8 mouse cellular contexts compared by ENCODE assay signal in the genomic region with DNA sequence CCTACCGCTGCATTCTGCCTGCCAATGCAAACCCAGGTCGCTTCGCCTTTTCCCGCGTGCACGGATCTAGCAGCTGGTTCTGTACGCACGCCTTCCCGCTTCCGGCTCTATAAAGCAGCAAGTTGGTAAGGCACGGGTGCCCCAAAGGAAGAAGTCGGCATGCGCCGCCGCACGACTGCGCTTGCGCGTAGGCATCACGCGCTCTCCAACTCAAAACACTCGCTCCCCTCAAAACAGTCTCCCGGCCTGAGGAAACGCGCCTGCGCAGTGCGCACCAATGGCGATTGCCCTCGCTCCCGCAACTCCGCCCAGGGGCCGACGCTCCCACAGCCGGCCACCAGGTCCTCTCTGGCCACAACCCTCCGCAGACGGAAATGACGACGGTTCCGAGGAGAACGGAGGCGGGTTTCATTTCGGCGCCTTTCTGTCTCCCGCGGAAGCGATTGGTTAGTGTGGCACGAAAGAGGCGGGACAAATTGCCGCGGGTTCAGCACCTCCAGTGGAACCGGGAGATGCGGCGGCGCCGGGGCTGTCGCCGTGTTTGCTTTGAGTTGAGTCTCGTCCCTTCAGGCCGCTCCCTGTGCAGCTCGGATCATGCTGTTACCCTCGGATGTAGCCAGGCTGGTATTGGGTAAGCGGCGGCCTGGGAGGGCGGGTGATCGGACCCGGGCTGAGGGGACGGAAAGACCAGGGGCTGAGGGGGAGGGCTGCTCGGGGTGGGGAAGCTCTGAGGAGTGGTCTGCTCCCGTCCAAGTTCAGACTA. TPM values are rescaled to one million over a fixed set of nuclear protein-coding genes. Genes with fewer than 3 reads are reported as not detected.
A peak's percentile ranks its signal among the peaks of the same experiment; 100 is the strongest.
DNase-seq lines count a peak whose midpoint lies in the region; ATAC-seq and TF ChIP-seq lines count a peak whose summit lies in the region.

A gene (minus strand): TSS at position 183 of the 763 bp plus-strand sequence.
A gene (plus strand): TSS at position 490 of the 763 bp plus-strand sequence.

- H3K27me3 ChIP-seq in MEL (ENCODE audit: control insufficient read depth in 1 of 2, insufficient read depth in 2 of 2, low read length in 2 of 2), result no peaks in the 10 kb centered on the region
- no peaks in the 10 kb centered on the region for H3K27me3 ChIP-seq in cerebellum, adult 2 months (ENCODE audit: control insufficient read depth, insufficient read depth, low read length)
- no peaks in the 10 kb centered on the region for H3K27me3 ChIP-seq in forebrain, postnatal 0 days (ENCODE audit: insufficient read depth, low read length)
- no peaks in the 10 kb centered on the region for H3K27me3 ChIP-seq in lung, embryonic 15.5 days

- H3K9me3 ChIP-seq in MEL (replicated peaks; ENCODE audit: insufficient read depth, low read length), result no peaks in the 10 kb centered on the region
- no peaks in the 10 kb centered on the region for H3K9me3 ChIP-seq in forebrain, postnatal 0 days (ENCODE audit: low read length)
- H3K9me3 ChIP-seq in lung, embryonic 15.5 days, result no peaks in the 10 kb centered on the region

- under 1% methylated on average over 69 of the region's 69 CpGs for WGBS in cerebellum, adult 2 months
- under 1% methylated on average over 69 of the region's 69 CpGs for WGBS in forebrain, postnatal 0 days
- under 1% methylated on average over 69 of the region's 69 CpGs for WGBS in lung, embryonic 15.5 days

- peak within 1 kb of the TSS; percentile 92 for H3K4me2 ChIP-seq in forebrain, postnatal 0 days (ENCODE audit: low read depth)
- H3K4me2 ChIP-seq in lung, embryonic 15.5 days, result peak within 1 kb of the TSS; percentile 79

- no peak for TF ChIP-seq CTCF in MEL (IDR thresholded peaks at IDR 0.05 in 2 of 3, conservative IDR thresholded peaks at IDR 0.05 in 1 of 3; ENCODE audit: control insufficient read depth in 1 of 3, insufficient read depth in 1 of 3, low read depth in 2 of 3, low read length in 3 of 3, poor library complexity in 1 of 3, severe bottlenecking in 1 of 3)
- TF ChIP-seq CTCF in cerebellum, adult 2 months (IDR thresholded peaks at IDR 0.05; ENCODE audit: borderline replicate concordance, insufficient read depth, low read depth, low read length), result no peak
- peak; percentile 52 for TF ChIP-seq CTCF in forebrain, postnatal 0 days (IDR thresholded peaks at IDR 0.05; ENCODE audit: low read depth)

- H3K27ac ChIP-seq in MEL (ENCODE audit: control insufficient read depth, low read depth, low read length), result peak within 1 kb of the TSS; percentile 87
- H3K27ac ChIP-seq in cerebellum, adult 2 months (ENCODE audit: insufficient read depth, low read length), result peak within 1 kb of the TSS; percentile 53; the same call in 1 of the 2 replicates
- peak within 1 kb of the TSS; percentile 90 for H3K27ac ChIP-seq in forebrain, postnatal 0 days (ENCODE audit: low read depth, low read length)
- peak within 1 kb of the TSS; percentile 96 for H3K27ac ChIP-seq in lung, embryonic 15.5 days

- no peak for TF ChIP-seq RAD21 in MEL (IDR thresholded peaks at IDR 0.05; ENCODE audit: low read depth, low read length)

- peak within 1 kb of the TSS; percentile 93 for H3K9ac ChIP-seq in MEL (ENCODE audit: control insufficient read depth, low read depth, low read length, poor library complexity, severe bottlenecking)
- peak within 1 kb of the TSS; percentile 74 for H3K9ac ChIP-seq in forebrain, postnatal 0 days
- H3K9ac ChIP-seq in lung, embryonic 15.5 days, result peak within 1 kb of the TSS; percentile 89

- TF ChIP-seq EP300 in MEL (IDR thresholded peaks at IDR 0.05; ENCODE audit: low read depth in 1 of 2, low read length in 2 of 2), result no peak

- peak; percentile 99 for DNase-seq in MEL (ENCODE audit: low read depth, low spot score)
- DNase-seq in cerebellum, adult 2 months, result peak; percentile 99 to 100
- DNase-seq in forebrain, postnatal 0 days, result peak; percentile 100
- DNase-seq in heart, postnatal 4 days, result peak; percentile 99
- peak; percentile 99 to 100 for DNase-seq in layer of hippocampus, adult 8-10 months (ENCODE audit: low spot score in 2 of 2)
- peak; percentile 100 for DNase-seq in ovary, adult 18-20 months (ENCODE audit: low spot score)
- DNase-seq in thymus, postnatal 0 days (ENCODE audit: low spot score), result peak; percentile 100

- H3K4me3 ChIP-seq in MEL (ENCODE audit: control insufficient read depth in 1 of 2, insufficient read depth in 1 of 2, low read depth in 2 of 2, low read length in 2 of 2), result peak within 1 kb of the TSS; percentile 79 to 82
- peak within 1 kb of the TSS; percentile 95 for H3K4me3 ChIP-seq in cerebellum, adult 2 months (replicated peaks; ENCODE audit: insufficient read depth, low read depth, low read length)
- peak within 1 kb of the TSS; percentile 95 for H3K4me3 ChIP-seq in forebrain, postnatal 0 days (ENCODE audit: low read depth, low read length)
- H3K4me3 ChIP-seq in lung, embryonic 15.5 days, result peak within 1 kb of the TSS; percentile 89

- TF ChIP-seq POLR2A in MEL (IDR thresholded peaks at IDR 0.05; ENCODE audit: control insufficient read depth in 1 of 2, insufficient read depth in 1 of 2, low read depth in 1 of 2, low read length in 2 of 2, poor library complexity in 1 of 2), result peak; percentile 90 to 95
- peak; percentile 72 for TF ChIP-seq POLR2A in cerebellum, adult 2 months (IDR thresholded peaks at IDR 0.05; ENCODE audit: borderline replicate concordance, insufficient read depth, low read length)

- H3K36me3 ChIP-seq in MEL (ENCODE audit: control insufficient read depth in 1 of 2, insufficient read depth in 2 of 2, low read length in 2 of 2), result peaks cover 11 to 24% of the 10 kb centered on the region in 2 experiments
- no peaks in the 10 kb centered on the region for H3K36me3 ChIP-seq in forebrain, postnatal 0 days (ENCODE audit: insufficient read depth)
- peaks cover 10% of the 10 kb centered on the region; the same call in 1 of the 2 replicates for H3K36me3 ChIP-seq in lung, embryonic 15.5 days

- ATAC-seq in forebrain, postnatal 0 days, result peak; percentile 98
- peak; percentile 99 for ATAC-seq in lung, embryonic 15.5 days (ENCODE audit: borderline replicate concordance, extremely low read depth, low FRiP score, low TSS enrichment)

- peaks cover 43% of the 10 kb centered on the region for H3K79me2 ChIP-seq in MEL (ENCODE audit: control insufficient read depth, insufficient read depth, low read length, poor library complexity)

- H3K4me1 ChIP-seq in MEL (ENCODE audit: control insufficient read depth in 1 of 2, insufficient read depth in 2 of 2, low read length in 2 of 2), result peaks cover 8 to 9% of the 10 kb centered on the region in 2 experiments
- H3K4me1 ChIP-seq in cerebellum, adult 2 months (ENCODE audit: control insufficient read depth, insufficient read depth, low read length), result no peaks in the 10 kb centered on the region; the same call in 1 of the 2 replicates
- H3K4me1 ChIP-seq in forebrain, postnatal 0 days (ENCODE audit: insufficient read depth), result peaks cover 5% of the 10 kb centered on the region; the same call in 1 of the 2 replicates
- peaks cover 12% of the 10 kb centered on the region for H3K4me1 ChIP-seq in lung, embryonic 15.5 days

TF ChIP-seq in MEL, 35 proteins besides CTCF, POLR2A, EP300 and RAD21 (continues in another document):
- TF ChIP-seq MEF2A (IDR thresholded peaks at IDR 0.05; ENCODE audit: extremely low read depth, insufficient replicate concordance, low read depth, low read length, poor library complexity, severe bottlenecking) (no peak), TBP (IDR thresholded peaks at IDR 0.05; ENCODE audit: low read depth, low read length) (peak; percentile 70), BHLHE40 (IDR thresholded peaks at IDR 0.05; ENCODE audit: borderline replicate concordance, low read depth, low read length) (peak; percentile 58; the same call in 1 of the 2 replicates), MYB (IDR thresholded peaks at IDR 0.05; ENCODE audit: low read depth, low read length) (no peak), ZMIZ1 (IDR thresholded peaks at IDR 0.05; ENCODE audit: low read depth, low read length) (no peak; the same call in 1 of the 2 replicates), NRF1 (IDR thresholded peaks at IDR 0.05; ENCODE audit: insufficient read depth, low read depth, low read length, poor library complexity, severe bottlenecking) (peak; percentile 91), UBTF (IDR thresholded peaks at IDR 0.05; ENCODE audit: borderline replicate concordance, insufficient read depth, low read depth, low read length) (0 out of 2 replicates have a peak, but pooled peaks have one; percentile 49), GATA1 (IDR thresholded peaks at IDR 0.05; ENCODE audit: low read depth, low read length) (no peak), E2F4 (IDR thresholded peaks at IDR 0.05; ENCODE audit: borderline replicate concordance, low read depth, low read length) (peak; percentile 25; the same call in 1 of the 2 replicates), POLR2AphosphoS5 (IDR thresholded peaks at IDR 0.05; ENCODE audit: borderline replicate concordance, low read depth, low read length) (no peak), RCOR1 (IDR thresholded peaks at IDR 0.05; ENCODE audit: low read depth, low read length) (no peak), CHD1 (IDR thresholded peaks at IDR 0.05; ENCODE audit: low read depth, low read length) (no peak)

RNA-seq across cellular contexts. Expression of the first gene that starts in this region (rescaled TPM):
- 16.0 and 18.5 TPM in 2 replicates for total RNA-seq in MEL (2012; rRNA removed)
- 10 to 100 TPM in 1 of 2 experiments, not detected in 1; 21.4 TPM for polyA plus RNA-seq in MEL (2012; ENCODE audit: insufficient read depth in 1 of 2, insufficient read length in 2 of 2, low read depth in 1 of 2, low replicate concordance in 2 of 2, missing spikeins in 1 of 2)
- polyA plus RNA-seq in cerebellum, adult 2 months (2012; rRNA removed), result 7.2 and 8.0 TPM in 2 replicates
- total RNA-seq in forebrain, postnatal 0 days (2014; rRNA removed), result 11.1 and 22.2 TPM in 2 replicates
- polyA plus RNA-seq in forebrain, postnatal 0 days (2015; fragmentation: Nextera tagmentation; extraction: Ambion mirVana), result 4.8 and 4.9 TPM in 2 replicates
- total RNA-seq in heart, postnatal 4 days (2021), result 10 to 100 TPM; 11.5 to 12.5 TPM
- 10 to 100 TPM; 18.8 to 26.8 (median 21.5) TPM for total RNA-seq in layer of hippocampus, adult 8-10 months (2022)
- polyA plus RNA-seq in lung, embryonic 15.5 days (2015; fragmentation: Nextera tagmentation; extraction: Ambion mirVana), result 11.7 and 12.9 TPM in 2 replicates
- 11.0 and 13.5 TPM in 2 replicates for polyA plus RNA-seq in thymus, postnatal 0 days (2015; fragmentation: Nextera tagmentation; extraction: Ambion mirVana)

RNA-seq across cellular contexts. Expression of the second gene that starts in this region (rescaled TPM):
- 12.5 and 14.1 TPM in 2 replicates for total RNA-seq in MEL (2012; rRNA removed)
- polyA plus RNA-seq in MEL (2012; ENCODE audit: insufficient read depth in 1 of 2, insufficient read length in 2 of 2, low read depth in 1 of 2, low replicate concordance in 2 of 2, missing spikeins in 1 of 2), result 10 to 100 TPM in 1 of 2 experiments, not detected in 1; 16.4 TPM
- polyA plus RNA-seq in cerebellum, adult 2 months (2012; rRNA removed), result 10.5 and 11.5 TPM in 2 replicates
- total RNA-seq in forebrain, postnatal 0 days (2014; rRNA removed), result 14.1 and 17.4 TPM in 2 replicates
- polyA plus RNA-seq in forebrain, postnatal 0 days (2015; fragmentation: Nextera tagmentation; extraction: Ambion mirVana), result 5.3 and 8.6 TPM in 2 replicates
- total RNA-seq in heart, postnatal 4 days (2021), result 10 to 100 TPM; 14.9 to 16.8 TPM
- total RNA-seq in layer of hippocampus, adult 8-10 months (2022), result 10 to 100 TPM; 16.1 to 21.1 (median 18.8) TPM
- polyA plus RNA-seq in lung, embryonic 15.5 days (2015; fragmentation: Nextera tagmentation; extraction: Ambion mirVana), result 17.0 and 18.2 TPM in 2 replicates
- polyA plus RNA-seq in thymus, postnatal 0 days (2015; fragmentation: Nextera tagmentation; extraction: Ambion mirVana), result 13.3 and 13.5 TPM in 2 replicates

Comparison
In these comparisons a context has a peak if more than half of its experiments do, and no peak if none do; other contexts are left out.
1. Peak in every context shown above with its lines: DNase-seq, ATAC-seq, H3K4me3 ChIP-seq and H3K27ac ChIP-seq.